Mouse (Mus musculus) kidney, postnatal 10 days (tissue): ENCODE results near the gene Megf9.
A peak's percentile ranks its signal among the peaks of the same experiment; 100 is the strongest.

ENCODE experiments used
- DNase-seq: peaks from one replicate; pipeline ENCODE4 v3.0.0; 2021; ENCODE audit warnings: mixed read lengths

The Megf9 gene

DNA sequence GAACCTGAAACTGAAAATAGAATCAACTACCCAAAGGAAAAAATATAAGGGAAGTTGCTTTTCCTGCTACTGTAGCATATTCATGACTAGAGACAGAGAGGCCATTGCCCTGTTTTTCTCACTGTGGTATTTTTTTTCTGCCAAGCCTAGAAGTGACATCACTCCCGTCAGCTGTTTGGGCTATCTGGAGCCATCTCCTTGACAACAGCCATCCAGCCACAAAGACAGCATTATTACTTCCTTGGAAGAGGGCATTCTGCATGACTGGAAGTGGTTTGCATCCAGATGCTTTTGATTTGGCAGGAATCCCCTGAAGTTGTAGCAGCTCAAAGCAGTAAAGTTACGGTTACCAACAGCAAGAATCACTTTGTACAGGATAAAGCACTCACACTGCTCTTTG, 122.7 kb downstream of the Megf9 start:
- DNase-seq = no peak

DNA sequence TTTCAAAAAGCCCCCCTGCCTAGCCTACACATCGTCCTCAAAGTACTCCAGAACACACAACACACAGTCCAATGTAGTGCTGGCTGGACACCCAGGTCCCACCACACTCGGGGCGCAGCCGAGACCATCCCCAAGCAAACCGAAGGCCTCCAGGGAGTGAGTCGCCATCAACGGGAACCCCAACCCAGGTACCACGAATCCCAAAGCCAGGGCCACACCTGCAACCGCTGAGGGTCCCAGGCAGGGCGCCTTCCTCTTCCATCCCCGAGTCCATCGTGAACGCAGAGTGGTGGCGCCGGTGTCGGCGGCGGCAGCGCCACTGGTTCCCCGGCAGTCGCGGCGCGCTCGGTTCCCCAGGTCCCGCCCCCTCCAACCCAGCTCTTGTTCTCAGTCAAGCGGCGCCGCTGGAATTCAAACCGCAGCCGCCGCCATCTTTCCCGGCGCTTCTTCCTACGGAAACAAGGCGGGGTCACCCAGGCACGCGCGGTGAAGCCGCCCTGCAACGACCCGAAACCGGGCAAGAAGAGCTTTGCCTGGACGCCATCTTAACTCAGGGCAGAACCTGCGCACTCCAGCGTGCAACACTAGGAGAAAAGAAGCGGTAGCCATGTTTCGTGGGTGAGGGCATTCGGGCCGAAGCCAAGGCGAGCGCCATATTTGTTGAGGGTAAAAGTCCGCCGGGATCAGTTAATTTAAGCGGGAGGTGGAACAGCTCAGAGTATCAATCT, 124.6 kb downstream of the Megf9 start, which contains the start of gene Cdk5rap2:
Gene Cdk5rap2, minus strand, starts transcription at position 450 of the 728 bp plus-strand sequence.
- DNase-seq = peak; percentile 98

DNA sequence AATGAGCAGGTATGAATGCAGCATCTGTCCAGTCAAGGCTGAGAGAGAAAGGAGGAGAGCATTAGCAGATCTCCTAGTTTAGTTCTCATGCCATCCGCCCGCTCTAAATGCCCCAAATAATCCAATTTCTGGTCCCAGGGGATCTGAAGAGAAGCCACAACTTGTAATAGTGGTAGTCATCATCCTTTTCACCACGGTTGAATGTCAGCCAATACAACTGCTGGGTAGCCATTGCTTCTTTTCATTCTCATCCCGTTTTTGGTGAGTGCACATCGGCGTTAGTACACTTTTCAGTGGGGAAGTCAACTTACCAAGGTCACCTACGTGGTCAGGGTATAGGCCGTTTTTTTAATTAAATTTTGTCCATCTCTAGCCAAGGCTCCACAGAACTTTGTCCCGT, 125.3 kb downstream of the Megf9 start:
- no peak for DNase-seq

- peak; percentile 36 for DNase-seq
These were observed 132.5 kb downstream of the Megf9 start for GRCm38 (mm10) chr4:70402109-70402819.

GRCm38 (mm10) chr4:70399476-70399875, 135.3 kb downstream of the Megf9 start:
- no peak for DNase-seq

GRCm38 (mm10) chr4:70399074-70399473, 135.7 kb downstream of the Megf9 start:
- no peak for DNase-seq

- DNase-seq = no peak
These were observed 136.7 kb downstream of the Megf9 start for GRCm38 (mm10) chr4:70398088-70398487.

- no peak for DNase-seq
These were observed 138.1 kb downstream of the Megf9 start for GRCm38 (mm10) chr4:70396701-70397100.

- DNase-seq = no peak
These were observed 140.1 kb downstream of the Megf9 start for GRCm38 (mm10) chr4:70394736-70395135.

GRCm38 (mm10) chr4:70391760-70392372, 142.9 kb downstream of the Megf9 start:
- no peak for DNase-seq

GRCm38 (mm10) chr4:70391073-70391472, 143.7 kb downstream of the Megf9 start:
- no peak for DNase-seq

DNA sequence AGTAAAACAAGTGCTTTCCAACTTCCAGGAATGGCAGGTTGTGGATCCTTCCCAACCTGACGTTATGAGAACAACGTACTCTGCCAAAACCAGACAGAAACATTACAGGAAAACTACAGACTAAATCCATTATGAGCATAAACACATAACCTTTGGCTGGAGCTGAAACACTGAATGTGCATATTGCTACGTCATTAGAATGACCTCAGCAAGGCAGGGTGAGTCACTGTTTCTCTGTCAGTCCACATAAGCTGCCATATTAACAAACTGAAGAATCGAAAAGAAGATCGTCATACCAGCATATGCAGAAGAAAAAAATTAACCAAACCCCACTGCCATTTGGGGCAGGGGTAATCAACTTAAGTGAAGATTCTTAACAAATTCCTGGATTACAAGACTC, 148.6 kb downstream of the Megf9 start:
- DNase-seq = no peak

- DNase-seq = no peak
These were observed 157.4 kb downstream of the Megf9 start for GRCm38 (mm10) chr4:70377359-70377758.
